Comparison of ENCODE assay signal across 9 mouse cellular contexts in genomic region chr2:93372097-93372571, GRCm38 (mm10). TPM values are rescaled to one million over a fixed set of nuclear protein-coding genes. Genes with fewer than 3 reads are reported as not detected.
DNase-seq lines count a peak whose midpoint lies in the region; ATAC-seq and TF ChIP-seq lines count a peak whose summit lies in the region.
"Had no signal": no experiment of that assay in that cellular context is flagged by ENCODE, and none has a peak within 500 bp of the region (broad histone marks: within the 10 kb centered on the region; RNA-seq: fewer than 3 reads in every experiment).

No protein-coding gene starts in this region.

- H3K36me3 ChIP-seq in heart, embryonic 15.5 days = no peaks in the 10 kb centered on the region
- no peaks in the 10 kb centered on the region for H3K36me3 ChIP-seq in stomach, embryonic 16.5 days (ENCODE audit: control insufficient read depth, insufficient read depth, low read length)
- H3K36me3 ChIP-seq in hindbrain, embryonic 13.5 days = no peaks in the 10 kb centered on the region

- no peaks in the 10 kb centered on the region for H3K27me3 ChIP-seq in heart, embryonic 15.5 days
- no peaks in the 10 kb centered on the region for H3K27me3 ChIP-seq in stomach, embryonic 16.5 days (ENCODE audit: control insufficient read depth, insufficient read depth, low read length)
- H3K27me3 ChIP-seq in hindbrain, embryonic 13.5 days = no peaks in the 10 kb centered on the region

- H3K9me3 ChIP-seq in heart, embryonic 15.5 days (replicated peaks) = no peaks in the 10 kb centered on the region
- no peaks in the 10 kb centered on the region for H3K9me3 ChIP-seq in stomach, embryonic 16.5 days (replicated peaks; ENCODE audit: control insufficient read depth, low read length)
- H3K9me3 ChIP-seq in hindbrain, embryonic 13.5 days = no peaks in the 10 kb centered on the region

- no peak overlapping the region for H3K9ac ChIP-seq in heart, embryonic 15.5 days
- no peak overlapping the region for H3K9ac ChIP-seq in stomach, embryonic 16.5 days (ENCODE audit: low read length)
- H3K9ac ChIP-seq in hindbrain, embryonic 13.5 days = no peak overlapping the region
- H3K9ac ChIP-seq: liver, embryonic 14.5 days had no signal

- no peak for DNase-seq in heart, postnatal 25 days (ENCODE audit: low spot score)
- peak; percentile 32 for DNase-seq in lung, postnatal 10 days
- no peak for DNase-seq in lung, postnatal 36 days
- peak; percentile 41 for DNase-seq in brain, embryonic 14.5 days (ENCODE audit: low read depth)
- no peak for DNase-seq in spleen, postnatal 14 days (ENCODE audit: low spot score in 2 of 2)

- H3K4me3 ChIP-seq in heart, embryonic 15.5 days = no peak overlapping the region
- H3K4me3 ChIP-seq in stomach, embryonic 16.5 days (replicated peaks; ENCODE audit: low read length) = no peak overlapping the region
- no peak overlapping the region for H3K4me3 ChIP-seq in hindbrain, embryonic 13.5 days

- ATAC-seq in heart, embryonic 15.5 days (replicated peaks; ENCODE audit: insufficient number of reproducible peaks, insufficient read depth, low FRiP score, low read depth) = peak; percentile 63; the same call in 1 of the 2 replicates
- ATAC-seq in stomach, embryonic 16.5 days (ENCODE audit: insufficient read depth, low FRiP score) = peak; percentile 44; the same call in 1 of the 2 replicates
- ATAC-seq in hindbrain, embryonic 13.5 days (ENCODE audit: low FRiP score) = no peak

- no peak for TF ChIP-seq POLR2A in brain, embryonic 14.5 days (IDR thresholded peaks at IDR 0.05; ENCODE audit: borderline replicate concordance, extremely low read depth, insufficient read depth, insufficient read length, poor library complexity, severe bottlenecking)

- peaks cover 5% of the 10 kb centered on the region; the same call in 1 of the 2 replicates for H3K4me1 ChIP-seq in heart, embryonic 15.5 days (replicated peaks)
- 0 out of 2 replicates have a peak, but pooled peaks cover 2% of the 10 kb centered on the region for H3K4me1 ChIP-seq in stomach, embryonic 16.5 days (ENCODE audit: control insufficient read depth, insufficient read depth, low read length)
- H3K4me1 ChIP-seq in hindbrain, embryonic 13.5 days (replicated peaks) = peaks cover 38% of the 10 kb centered on the region

- intact Hi-C loops in heart, postnatal 25 days (cut with DNase I) = no loop called here

- H3K4me2 ChIP-seq in heart, embryonic 15.5 days = no peak overlapping the region
- no peak overlapping the region for H3K4me2 ChIP-seq in stomach, embryonic 16.5 days (ENCODE audit: low read depth, low read length)
- H3K4me2 ChIP-seq in hindbrain, embryonic 13.5 days = no peak overlapping the region

- no peak for TF ChIP-seq CTCF in brain, embryonic 14.5 days (IDR thresholded peaks at IDR 0.05; ENCODE audit: borderline replicate concordance, extremely low read depth, insufficient read depth, insufficient read length)

- peak overlapping the region; percentile 20; the same call in 1 of the 2 replicates for H3K27ac ChIP-seq in heart, embryonic 15.5 days
- no peak overlapping the region for H3K27ac ChIP-seq in stomach, embryonic 16.5 days (ENCODE audit: low read length)
- H3K27ac ChIP-seq in hindbrain, embryonic 13.5 days = no peak overlapping the region
- H3K27ac ChIP-seq: liver, embryonic 14.5 days had no signal

- WGBS in heart, embryonic 15.5 days = 16% methylated on average over 6 of the region's 6 CpGs
- WGBS in stomach, embryonic 16.5 days = 13% methylated on average over 6 of the region's 6 CpGs
- WGBS in hindbrain, embryonic 13.5 days = 25% methylated on average over 4 of the region's 6 CpGs

RNA-seq across cellular contexts. Expression of gene Tspan18, which starts 37.8 kb away (rescaled TPM):
- polyA plus RNA-seq in heart, embryonic 15.5 days (2015; fragmentation: Nextera tagmentation; extraction: Ambion mirVana) = 31.7 and 39.6 TPM in 2 replicates
- total RNA-seq in heart, postnatal 25 days (2021) = 10 to 100 TPM; 15.6 to 18.9 TPM
- polyA plus RNA-seq in brain, embryonic 14.5 days (2012; rRNA removed) = 25.3 and 43.9 TPM in 2 replicates
- 15.3 and 17.0 TPM in 2 replicates for polyA plus RNA-seq in stomach, embryonic 16.5 days (2015; fragmentation: Nextera tagmentation; extraction: Ambion mirVana)
- polyA plus RNA-seq in hindbrain, embryonic 13.5 days (2015; fragmentation: Nextera tagmentation; extraction: Ambion mirVana) = 23.6 and 32.5 TPM in 2 replicates

Comparison
In these comparisons a context has a peak if more than half of its experiments do, and no peak if none do; other contexts are left out.
1. DNase-seq: peak in lung, postnatal 10 days (single experiment) and brain, embryonic 14.5 days (single experiment); none in heart, postnatal 25 days (single experiment), lung, postnatal 36 days (single experiment) and spleen, postnatal 14 days (0 of 2).